Mouse (Mus musculus): ENCODE data around the gene Unc13b. TPM values are rescaled to one million over a fixed set of nuclear protein-coding genes. Genes with fewer than 3 reads are reported as not detected.
A peak's percentile ranks its signal among the peaks of the same experiment; 100 is the strongest.

The Unc13b gene
- polyA plus RNA-seq, 1 experiment: 5.0 TPM

- DNase-seq: peak; percentile 65
- Histone ChIP-seq H3K36me3 (ENCODE audit: control insufficient read depth, insufficient read depth, low read length) (no peaks in the 10 kb centered on the region), H3K27me3 (replicated peaks; ENCODE audit: control insufficient read depth, insufficient read depth, low read length) (no peaks in the 10 kb centered on the region), H3K4me3 (ENCODE audit: insufficient read depth, low read depth, low read length) (peak overlapping the region; percentile 81), H3K27ac (ENCODE audit: insufficient read depth, low read depth, low read length) (peak overlapping the region; percentile 86), H3K4me1 (ENCODE audit: control insufficient read depth, insufficient read depth, low read length) (peaks cover 7% of the 10 kb centered on the region; the same call in 1 of the 2 replicates)
- 1% methylated on average over 28 of the region's 28 CpGs for WGBS
- no peak for TF ChIP-seq POLR2A (IDR thresholded peaks at IDR 0.05; ENCODE audit: low read depth, low read length)
- TF ChIP-seq CTCF (conservative IDR thresholded peaks at IDR 0.05; ENCODE audit: insufficient read depth, insufficient read length, low read depth, low read length): no peak
Measured at GRCm38 (mm10) chr4:43030780-43031230, 27.9 kb upstream of the Unc13b start.

- WGBS: under 1% methylated on average over 38 of the region's 38 CpGs
- Histone ChIP-seq H3K27me3 (replicated peaks; ENCODE audit: control insufficient read depth, insufficient read depth, low read length) (no peaks in the 10 kb centered on the region), H3K27ac (ENCODE audit: insufficient read depth, low read depth, low read length) (peak within 1 kb of the TSS; percentile 86), H3K4me3 (ENCODE audit: insufficient read depth, low read depth, low read length) (peak within 1 kb of the TSS; percentile 81), H3K4me1 (ENCODE audit: control insufficient read depth, insufficient read depth, low read length) (peaks cover 7% of the 10 kb centered on the region; the same call in 1 of the 2 replicates), H3K36me3 (ENCODE audit: control insufficient read depth, insufficient read depth, low read length) (no peaks in the 10 kb centered on the region)
- DNase-seq: peak; percentile 96
- TF ChIP-seq POLR2A (IDR thresholded peaks at IDR 0.05; ENCODE audit: low read depth, low read length): peak; percentile 63
- peak; percentile 30; the same call in 1 of the 2 replicates for TF ChIP-seq CTCF (conservative IDR thresholded peaks at IDR 0.05; ENCODE audit: insufficient read depth, insufficient read length, low read depth, low read length)
Measured at GRCm38 (mm10) chr4:43031237-43031995, 27.3 kb upstream of the Unc13b start, which contains the start of gene Stoml2. Gene Stoml2, minus strand, starts transcription at chr4:43031710.

GRCm38 (mm10) chr4:43032501-43032900, 26.3 kb upstream of the Unc13b start:
- Histone ChIP-seq H3K4me3 (ENCODE audit: insufficient read depth, low read depth, low read length) (no peak overlapping the region), H3K27ac (ENCODE audit: insufficient read depth, low read depth, low read length) (no peak overlapping the region), H3K27me3 (replicated peaks; ENCODE audit: control insufficient read depth, insufficient read depth, low read length) (no peaks in the 10 kb centered on the region), H3K4me1 (ENCODE audit: control insufficient read depth, insufficient read depth, low read length) (peaks cover 7% of the 10 kb centered on the region; the same call in 1 of the 2 replicates), H3K36me3 (ENCODE audit: control insufficient read depth, insufficient read depth, low read length) (no peaks in the 10 kb centered on the region)
- WGBS: 96% methylated on average over 1 of the region's 1 CpGs
- no peak for DNase-seq
- TF ChIP-seq CTCF (conservative IDR thresholded peaks at IDR 0.05; ENCODE audit: insufficient read depth, insufficient read length, low read depth, low read length) (no peak), POLR2A (IDR thresholded peaks at IDR 0.05; ENCODE audit: low read depth, low read length) (no peak)

GRCm38 (mm10) chr4:43033481-43033880, 25.3 kb upstream of the Unc13b start:
- H3K36me3 ChIP-seq (ENCODE audit: control insufficient read depth, insufficient read depth, low read length): no peaks in the 10 kb centered on the region
- no peak for TF ChIP-seq POLR2A (IDR thresholded peaks at IDR 0.05; ENCODE audit: low read depth, low read length)
- TF ChIP-seq CTCF (conservative IDR thresholded peaks at IDR 0.05; ENCODE audit: insufficient read depth, insufficient read length, low read depth, low read length): no peak
- no peaks in the 10 kb centered on the region for H3K27me3 ChIP-seq (replicated peaks; ENCODE audit: control insufficient read depth, insufficient read depth, low read length)
- H3K4me3 ChIP-seq (ENCODE audit: insufficient read depth, low read depth, low read length): no peak overlapping the region
- no peak for DNase-seq
- 84% methylated on average over 14 of the region's 14 CpGs for WGBS
- H3K4me1 ChIP-seq (ENCODE audit: control insufficient read depth, insufficient read depth, low read length): peaks cover 7% of the 10 kb centered on the region; the same call in 1 of the 2 replicates
- no peak overlapping the region for H3K27ac ChIP-seq (ENCODE audit: insufficient read depth, low read depth, low read length)

GRCm38 (mm10) chr4:43035851-43036250, 22.9 kb upstream of the Unc13b start:
- WGBS: 89% methylated on average over 6 of the region's 6 CpGs
- Histone ChIP-seq H3K27ac (ENCODE audit: insufficient read depth, low read depth, low read length) (no peak overlapping the region), H3K4me1 (ENCODE audit: control insufficient read depth, insufficient read depth, low read length) (peaks cover 15% of the 10 kb centered on the region; the same call in 1 of the 2 replicates), H3K36me3 (ENCODE audit: control insufficient read depth, insufficient read depth, low read length) (no peaks in the 10 kb centered on the region), H3K4me3 (ENCODE audit: insufficient read depth, low read depth, low read length) (no peak overlapping the region), H3K27me3 (replicated peaks; ENCODE audit: control insufficient read depth, insufficient read depth, low read length) (no peaks in the 10 kb centered on the region)
- no peak for TF ChIP-seq POLR2A (IDR thresholded peaks at IDR 0.05; ENCODE audit: low read depth, low read length)
- TF ChIP-seq CTCF (conservative IDR thresholded peaks at IDR 0.05; ENCODE audit: insufficient read depth, insufficient read length, low read depth, low read length): no peak
- DNase-seq: no peak

GRCm38 (mm10) chr4:43036356-43036755, 22.4 kb upstream of the Unc13b start:
- WGBS: 90% methylated on average over 10 of the region's 10 CpGs
- no peak for DNase-seq
- peaks cover 15% of the 10 kb centered on the region; the same call in 1 of the 2 replicates for H3K4me1 ChIP-seq (ENCODE audit: control insufficient read depth, insufficient read depth, low read length)
- H3K36me3 ChIP-seq (ENCODE audit: control insufficient read depth, insufficient read depth, low read length): no peaks in the 10 kb centered on the region
- H3K27me3 ChIP-seq (replicated peaks; ENCODE audit: control insufficient read depth, insufficient read depth, low read length): no peaks in the 10 kb centered on the region
- no peak overlapping the region for H3K4me3 ChIP-seq (ENCODE audit: insufficient read depth, low read depth, low read length)
- no peak overlapping the region for H3K27ac ChIP-seq (ENCODE audit: insufficient read depth, low read depth, low read length)
- TF ChIP-seq POLR2A (IDR thresholded peaks at IDR 0.05; ENCODE audit: low read depth, low read length) (no peak), CTCF (conservative IDR thresholded peaks at IDR 0.05; ENCODE audit: insufficient read depth, insufficient read length, low read depth, low read length) (no peak)

GRCm38 (mm10) chr4:43037860-43038566, 20.7 kb upstream of the Unc13b start:
- Histone ChIP-seq H3K27me3 (replicated peaks; ENCODE audit: control insufficient read depth, insufficient read depth, low read length) (no peaks in the 10 kb centered on the region), H3K36me3 (ENCODE audit: control insufficient read depth, insufficient read depth, low read length) (no peaks in the 10 kb centered on the region), H3K4me1 (ENCODE audit: control insufficient read depth, insufficient read depth, low read length) (peaks cover 11% of the 10 kb centered on the region; the same call in 1 of the 2 replicates), H3K4me3 (ENCODE audit: insufficient read depth, low read depth, low read length) (no peak overlapping the region), H3K27ac (ENCODE audit: insufficient read depth, low read depth, low read length) (no peak overlapping the region)
- no peak for DNase-seq
- 60% methylated on average over 4 of the region's 4 CpGs for WGBS
- no peak for TF ChIP-seq CTCF (conservative IDR thresholded peaks at IDR 0.05; ENCODE audit: insufficient read depth, insufficient read length, low read depth, low read length)
- no peak for TF ChIP-seq POLR2A (IDR thresholded peaks at IDR 0.05; ENCODE audit: low read depth, low read length)
